Mouse (Mus musculus): ENCODE results near the gene Pacs1.
A peak's percentile ranks its signal among the peaks of the same experiment; 100 is the strongest.
"Not testable (repeated sequence)": the region's sequence is repeated elsewhere in the genome, so short reads cannot be mapped to it uniquely, and the experiment has no call there.

Pacs1 gene

GRCm38 (mm10) chr19:5094243-5094632 lies 178.7 kb downstream of the Pacs1 start:
- DNase-seq, result peak; percentile 96

GRCm38 (mm10) chr19:5093481-5094242 lies 179.3 kb downstream of the Pacs1 start:
- peak; percentile 73 for DNase-seq

- no peak for DNase-seq
Measured at GRCm38 (mm10) chr19:5092083-5092482, 180.8 kb downstream of the Pacs1 start.

GRCm38 (mm10) chr19:5089324-5089723 lies 183.6 kb downstream of the Pacs1 start:
- peak; percentile 65 for DNase-seq

- peak; percentile 99 for DNase-seq
Measured at GRCm38 (mm10) chr19:5087884-5088728, 184.8 kb downstream of the Pacs1 start, which contains the start of gene Yif1a. Yif1a (plus strand) TSS chr19:5088538.

- not testable (repeated sequence) for DNase-seq
Measured at GRCm38 (mm10) chr19:5086533-5086932, 186.4 kb downstream of the Pacs1 start.

- peak; percentile 74 for DNase-seq
Measured at GRCm38 (mm10) chr19:5085145-5085863, 187.6 kb downstream of the Pacs1 start, which contains the start of gene Tmem151a. Tmem151a (minus strand) TSS chr19:5085531.

- DNase-seq, result no peak
Measured at GRCm38 (mm10) chr19:5084834-5085144, 188.1 kb downstream of the Pacs1 start.

- peak; percentile 73 for DNase-seq
Measured at GRCm38 (mm10) chr19:5083961-5084833, 188.7 kb downstream of the Pacs1 start.
